Mouse (Mus musculus): ENCODE data around the gene Limd1. TPM values are rescaled to one million over a fixed set of nuclear protein-coding genes. Genes with fewer than 3 reads are reported as not detected.

The Limd1 gene
- polyA plus RNA-seq, 1 experiment from 2014 or later = 52.3 TPM

- H3K36me3 ChIP-seq = peaks cover 18% of the 10 kb centered on the region
- no peak overlapping the region for H3K9ac ChIP-seq
- 53% methylated on average over 3 of the region's 3 CpGs for WGBS
- no peaks in the 10 kb centered on the region for H3K9me3 ChIP-seq
- H3K4me2 ChIP-seq (replicated peaks) = no peak overlapping the region
- no peaks in the 10 kb centered on the region for H3K27me3 ChIP-seq (replicated peaks)
- no peaks in the 10 kb centered on the region for H3K4me1 ChIP-seq (replicated peaks)
- ATAC-seq = no peak
- H3K27ac ChIP-seq = no peak overlapping the region
- no peak overlapping the region for H3K4me3 ChIP-seq (replicated peaks)
Measured at GRCm38 (mm10) chr9:123554599-123554998, 76.1 kb downstream of the Limd1 start.

Other genes starting within 250 kb of the Limd1 start
- gene Tmem158, start 217.9 kb upstream of the Limd1 start, polyA plus RNA-seq (2015; fragmentation: Nextera tagmentation; extraction: Ambion mirVana) = 14.3 and 15.1 TPM in 2 replicates
- gene Lars2, start 111.8 kb upstream of the Limd1 start, polyA plus RNA-seq (2015; fragmentation: Nextera tagmentation; extraction: Ambion mirVana) = 932 and 948 TPM in 2 replicates
- 67.8 and 69.5 TPM in 2 replicates for gene Sacm1l, start 51.1 kb downstream of the Limd1 start, polyA plus RNA-seq (2015; fragmentation: Nextera tagmentation; extraction: Ambion mirVana)
- 0.45 and 0.59 TPM in 2 replicates for gene Slc6a20b, start 153.9 kb downstream of the Limd1 start, polyA plus RNA-seq (2015; fragmentation: Nextera tagmentation; extraction: Ambion mirVana)
- gene Ccr9, start 199.7 kb downstream of the Limd1 start, polyA plus RNA-seq (2015; fragmentation: Nextera tagmentation; extraction: Ambion mirVana) = 0.54 and 0.75 TPM in 2 replicates
- 16.8 and 19.8 TPM in 2 replicates for gene Slc6a20a, start 200.2 kb downstream of the Limd1 start, polyA plus RNA-seq (2015; fragmentation: Nextera tagmentation; extraction: Ambion mirVana)
- 41.1 and 47.1 TPM in 2 replicates for gene Lztfl1, start 239.0 kb downstream of the Limd1 start, polyA plus RNA-seq (2015; fragmentation: Nextera tagmentation; extraction: Ambion mirVana)